14 mouse cellular contexts compared by ENCODE assay signal in genomic region chr10:58663417-58663816, GRCm38 (mm10). TPM values are rescaled to one million over a fixed set of nuclear protein-coding genes. Genes with fewer than 3 reads are reported as not detected.
A peak's percentile ranks its signal among the peaks of the same experiment; 100 is the strongest.
DNase-seq lines count a peak whose midpoint lies in the region; ATAC-seq and TF ChIP-seq lines count a peak whose summit lies in the region.
"Had no signal": no experiment of that assay in that cellular context is flagged by ENCODE, and none has a peak within 500 bp of the region (broad histone marks: within the 10 kb centered on the region; RNA-seq: fewer than 3 reads in every experiment).

No protein-coding gene starts in this region.

- ATAC-seq in forebrain, embryonic 13.5 days, result peak; percentile 31; the same call in 1 of the 2 replicates
- no peak for ATAC-seq in forebrain, embryonic 11.5 days (replicated peaks; ENCODE audit: low FRiP score)
- ATAC-seq in lung, embryonic 14.5 days (ENCODE audit: insufficient read depth), result peak; percentile 85
- ATAC-seq in lung, postnatal 0 days, result peak; percentile 61
- ATAC-seq in kidney, embryonic 15.5 days (replicated peaks; ENCODE audit: low FRiP score), result no peak
- ATAC-seq: CD4-positive, CD25-positive, alpha-beta regulatory T cell, adult 4 months had no signal

- no peak overlapping the region for H3K4me3 ChIP-seq in forebrain, embryonic 13.5 days
- no peak overlapping the region for H3K4me3 ChIP-seq in forebrain, embryonic 11.5 days (ENCODE audit: low read depth, low read length)
- H3K4me3 ChIP-seq in lung, embryonic 14.5 days (ENCODE audit: low read depth, low read length), result no peak overlapping the region
- H3K4me3 ChIP-seq in lung, adult 2 months (replicated peaks; ENCODE audit: extremely low read depth, low read depth, low read length), result no peak overlapping the region
- H3K4me3 ChIP-seq in lung, postnatal 0 days (ENCODE audit: low read depth, low read length), result no peak overlapping the region
- H3K4me3 ChIP-seq in kidney, embryonic 15.5 days (replicated peaks), result no peak overlapping the region
- H3K4me3 ChIP-seq: heart, embryonic 13.5 days; left cerebral cortex, adult 2 months had no signal

- TF ChIP-seq EP300 in lung, postnatal 0 days (IDR thresholded peaks at IDR 0.05), result no peak

- no peak overlapping the region for H3K9ac ChIP-seq in forebrain, embryonic 13.5 days
- no peak overlapping the region for H3K9ac ChIP-seq in forebrain, embryonic 11.5 days (ENCODE audit: low read length)
- no peak overlapping the region for H3K9ac ChIP-seq in lung, embryonic 14.5 days
- H3K9ac ChIP-seq in lung, postnatal 0 days (replicated peaks; ENCODE audit: low read depth), result no peak overlapping the region
- H3K9ac ChIP-seq in kidney, embryonic 15.5 days, result no peak overlapping the region
- H3K9ac ChIP-seq: heart, embryonic 13.5 days had no signal

- peaks cover 46% of the 10 kb centered on the region for H3K27me3 ChIP-seq in forebrain, embryonic 13.5 days
- peaks cover 2% of the 10 kb centered on the region for H3K27me3 ChIP-seq in forebrain, embryonic 11.5 days (ENCODE audit: control insufficient read depth, insufficient read depth, low read length)
- H3K27me3 ChIP-seq in lung, embryonic 14.5 days (ENCODE audit: insufficient read depth, low read length), result no peaks in the 10 kb centered on the region
- H3K27me3 ChIP-seq in lung, postnatal 0 days (replicated peaks; ENCODE audit: insufficient read depth, low read length), result no peaks in the 10 kb centered on the region
- H3K27me3 ChIP-seq in kidney, embryonic 15.5 days, result no peaks in the 10 kb centered on the region
- H3K27me3 ChIP-seq: heart, embryonic 13.5 days had no signal

- H3K4me2 ChIP-seq in forebrain, embryonic 13.5 days, result no peak overlapping the region
- H3K4me2 ChIP-seq in forebrain, embryonic 11.5 days (ENCODE audit: low read depth, low read length, severe bottlenecking), result no peak overlapping the region
- no peak overlapping the region for H3K4me2 ChIP-seq in lung, embryonic 14.5 days
- H3K4me2 ChIP-seq in lung, postnatal 0 days (replicated peaks; ENCODE audit: low read depth, low read length), result no peak overlapping the region
- H3K4me2 ChIP-seq in kidney, embryonic 15.5 days, result no peak overlapping the region
- H3K4me2 ChIP-seq: heart, embryonic 13.5 days had no signal

- no peak overlapping the region for H3K27ac ChIP-seq in forebrain, embryonic 13.5 days
- no peak overlapping the region for H3K27ac ChIP-seq in forebrain, embryonic 11.5 days (ENCODE audit: low read depth, low read length)
- H3K27ac ChIP-seq in lung, embryonic 14.5 days (ENCODE audit: low read depth), result no peak overlapping the region
- no peak overlapping the region for H3K27ac ChIP-seq in lung, postnatal 0 days (ENCODE audit: low read length)
- H3K27ac ChIP-seq in kidney, embryonic 15.5 days, result no peak overlapping the region
- H3K27ac ChIP-seq: heart, embryonic 13.5 days; left cerebral cortex, adult 2 months had no signal

- no peaks in the 10 kb centered on the region for H3K9me3 ChIP-seq in forebrain, embryonic 13.5 days (replicated peaks)
- H3K9me3 ChIP-seq in forebrain, embryonic 11.5 days (ENCODE audit: control insufficient read depth, low read length), result no peaks in the 10 kb centered on the region
- no peaks in the 10 kb centered on the region for H3K9me3 ChIP-seq in lung, embryonic 14.5 days (ENCODE audit: low read depth, low read length)
- no peaks in the 10 kb centered on the region for H3K9me3 ChIP-seq in lung, postnatal 0 days (ENCODE audit: low read length)
- no peaks in the 10 kb centered on the region for H3K9me3 ChIP-seq in kidney, embryonic 15.5 days (replicated peaks)
- H3K9me3 ChIP-seq: heart, embryonic 13.5 days had no signal

- no peak for TF ChIP-seq POLR2A in lung, adult 2 months (IDR thresholded peaks at IDR 0.05; ENCODE audit: borderline replicate concordance, extremely low read depth, low read depth, low read length)

- no peaks in the 10 kb centered on the region for H3K4me1 ChIP-seq in forebrain, embryonic 13.5 days
- no peaks in the 10 kb centered on the region for H3K4me1 ChIP-seq in forebrain, embryonic 11.5 days (replicated peaks; ENCODE audit: control insufficient read depth, insufficient read depth, low read length)
- H3K4me1 ChIP-seq in lung, embryonic 14.5 days (ENCODE audit: insufficient read depth), result no peaks in the 10 kb centered on the region
- no peaks in the 10 kb centered on the region for H3K4me1 ChIP-seq in lung, adult 2 months (ENCODE audit: control insufficient read depth, insufficient read depth, low read length)
- no peaks in the 10 kb centered on the region for H3K4me1 ChIP-seq in lung, postnatal 0 days (ENCODE audit: insufficient read depth, low read depth, low read length)
- H3K4me1 ChIP-seq in kidney, embryonic 15.5 days, result 0 out of 2 replicates have a peak, but pooled peaks cover 6% of the 10 kb centered on the region
- H3K4me1 ChIP-seq: heart, embryonic 13.5 days had no signal

- H3K36me3 ChIP-seq in forebrain, embryonic 13.5 days (ENCODE audit: poor library complexity, severe bottlenecking), result no peaks in the 10 kb centered on the region
- no peaks in the 10 kb centered on the region for H3K36me3 ChIP-seq in forebrain, embryonic 11.5 days (ENCODE audit: control insufficient read depth, insufficient read depth, low read length)
- no peaks in the 10 kb centered on the region for H3K36me3 ChIP-seq in lung, embryonic 14.5 days (ENCODE audit: insufficient read depth)
- no peaks in the 10 kb centered on the region for H3K36me3 ChIP-seq in lung, postnatal 0 days (ENCODE audit: insufficient read depth, low read length)
- no peaks in the 10 kb centered on the region for H3K36me3 ChIP-seq in kidney, embryonic 15.5 days
- H3K36me3 ChIP-seq: heart, embryonic 13.5 days had no signal

- TF ChIP-seq CTCF in lung, embryonic 14.5 days (IDR thresholded peaks at IDR 0.05; ENCODE audit: low read depth), result no peak
- TF ChIP-seq CTCF in lung, adult 2 months (IDR thresholded peaks at IDR 0.05; ENCODE audit: insufficient read depth, low read length), result no peak
- no peak for TF ChIP-seq CTCF in lung, postnatal 0 days (IDR thresholded peaks at IDR 0.05)

- 86% methylated on average over 6 of the region's 6 CpGs for WGBS in forebrain, embryonic 13.5 days
- 95% methylated on average over 6 of the region's 6 CpGs for WGBS in forebrain, embryonic 11.5 days
- 48% methylated on average over 6 of the region's 6 CpGs for WGBS in lung, embryonic 14.5 days
- WGBS in lung, adult 2 months, result 72% methylated on average over 6 of the region's 6 CpGs
- WGBS in lung, postnatal 0 days, result 63% methylated on average over 6 of the region's 6 CpGs
- 73% methylated on average over 6 of the region's 6 CpGs for WGBS in kidney, embryonic 15.5 days

- no peak for DNase-seq in forebrain, embryonic 11.5 days (ENCODE audit: low spot score)
- peak; percentile 69 for DNase-seq in lung, embryonic 14.5 days
- no peak for DNase-seq in lung, adult 2 months
- DNase-seq in gastrocnemius, adult 8-10 months (ENCODE audit: low spot score in 2 of 2), result peak; percentile 13 to 40
- peak; percentile 27 for DNase-seq in lung, postnatal 0 days (ENCODE audit: low spot score)
- DNase-seq in embryo, embryonic 10.5 days (ENCODE audit: low spot score), result no peak

RNA-seq across cellular contexts. Expression of gene Edar, which starts 12.0 kb away (rescaled TPM):
- polyA plus RNA-seq in forebrain, embryonic 13.5 days (2015; fragmentation: Nextera tagmentation; extraction: Ambion mirVana), result 0.41 and 0.84 TPM in 2 replicates
- 0.75 and 0.81 TPM in 2 replicates for polyA plus RNA-seq in forebrain, embryonic 11.5 days (2014; fragmentation: Nextera tagmentation; extraction: Ambion mirVana)
- 0.36 and 0.51 TPM in 2 replicates for polyA plus RNA-seq in lung, embryonic 14.5 days (2014; fragmentation: Nextera tagmentation; extraction: Ambion mirVana)
- 0.46 and 0.85 TPM in 2 replicates for polyA plus RNA-seq in lung, adult 2 months (2012; rRNA removed)
- total RNA-seq in gastrocnemius, adult 8-10 months (2022), result under 1 TPM in 1 of 4 experiments, not detected in 3; 0.11 TPM
- 0.51 and 0.64 TPM in 2 replicates for polyA plus RNA-seq in lung, postnatal 0 days (2015; fragmentation: Nextera tagmentation; extraction: Ambion mirVana)
- 0.22 and 0.36 TPM in 2 replicates for polyA plus RNA-seq in kidney, embryonic 15.5 days (2015; fragmentation: Nextera tagmentation; extraction: Ambion mirVana)
- total RNA-seq: megakaryocyte, adult 5-6 weeks had no signal
- polyA plus RNA-seq: CD4-positive, CD25-positive, alpha-beta regulatory T cell, adult 4 months had no signal

RNA-seq across cellular contexts. Expression of gene Gm17542, which starts 54.6 kb away (rescaled TPM):
- polyA plus RNA-seq in forebrain, embryonic 13.5 days (2015; fragmentation: Nextera tagmentation; extraction: Ambion mirVana), result not detected in 2 replicates
- not detected in 2 replicates for polyA plus RNA-seq in forebrain, embryonic 11.5 days (2014; fragmentation: Nextera tagmentation; extraction: Ambion mirVana)
- not detected in 2 replicates for polyA plus RNA-seq in lung, embryonic 14.5 days (2014; fragmentation: Nextera tagmentation; extraction: Ambion mirVana)
- polyA plus RNA-seq in lung, adult 2 months (2012; rRNA removed), result not detected in 2 replicates
- total RNA-seq in gastrocnemius, adult 8-10 months (2022), result not detected
- not detected in 2 replicates for polyA plus RNA-seq in lung, postnatal 0 days (2015; fragmentation: Nextera tagmentation; extraction: Ambion mirVana)
- not detected in 2 replicates for polyA plus RNA-seq in kidney, embryonic 15.5 days (2015; fragmentation: Nextera tagmentation; extraction: Ambion mirVana)
- total RNA-seq: left cerebral cortex, adult 2 months; megakaryocyte, adult 5-6 weeks had no signal
- polyA plus RNA-seq: CD4-positive, CD25-positive, alpha-beta regulatory T cell, adult 4 months; cortical plate, adult 2 months; heart, embryonic 13.5 days; testis, adult 2 months had no signal

Comparison
In these comparisons a context has a peak if more than half of its experiments do, and no peak if none do; other contexts are left out.
1. ATAC-seq: peak in forebrain, embryonic 13.5 days (single experiment), lung, embryonic 14.5 days (single experiment) and lung, postnatal 0 days (single experiment); none in forebrain, embryonic 11.5 days (single experiment) and kidney, embryonic 15.5 days (single experiment).
2. DNase-seq: peak in lung, embryonic 14.5 days (single experiment), gastrocnemius, adult 8-10 months (2 of 2) and lung, postnatal 0 days (single experiment); none in forebrain, embryonic 11.5 days (single experiment), lung, adult 2 months (single experiment) and embryo, embryonic 10.5 days (single experiment).